Mouse (Mus musculus) olfactory bulb, adult 2 months (tissue): ENCODE data around the gene Mrpl34.

Experiments
- CTCF ChIP-seq: fragments of 200-500 bp; IDR thresholded peaks from 2 replicates; pipeline ENCODE4 v1.5.1; 2012; ENCODE audit warnings: low read depth, mild to moderate bottlenecking, low read length, moderate library complexity; ENCODE audit not compliant: insufficient read depth
- POLR2A ChIP-seq: fragments of 200-500 bp; IDR thresholded peaks from 2 replicates; pipeline ENCODE4 v1.6.1; 2012; ENCODE audit warnings: mild to moderate bottlenecking, low read depth, low read length, moderate library complexity; ENCODE audit not compliant: insufficient read depth

- TF ChIP-seq CTCF: no peak
- TF ChIP-seq POLR2A: no peak
Measured at GRCm38 (mm10) chr8:71466198-71466597, 1.4 kb downstream of the Mrpl34 start.
